Mouse (Mus musculus) CD8-positive naive resting alpha-beta T cell, adult 2 months (primary cell): ENCODE data around the gene Polg2.
"Not testable (repeated sequence)": the region's sequence is repeated elsewhere in the genome, so short reads cannot be mapped to it uniquely, and the experiment has no call there.

ENCODE experiments used
- DNase-seq, 2 experiments: peaks; one replicate each; pipeline ENCODE4 v3.0.0; 2022; ENCODE audit warnings: low read depth in 2 of 2, low spot score in 2 of 2

Polg2 gene

DNA sequence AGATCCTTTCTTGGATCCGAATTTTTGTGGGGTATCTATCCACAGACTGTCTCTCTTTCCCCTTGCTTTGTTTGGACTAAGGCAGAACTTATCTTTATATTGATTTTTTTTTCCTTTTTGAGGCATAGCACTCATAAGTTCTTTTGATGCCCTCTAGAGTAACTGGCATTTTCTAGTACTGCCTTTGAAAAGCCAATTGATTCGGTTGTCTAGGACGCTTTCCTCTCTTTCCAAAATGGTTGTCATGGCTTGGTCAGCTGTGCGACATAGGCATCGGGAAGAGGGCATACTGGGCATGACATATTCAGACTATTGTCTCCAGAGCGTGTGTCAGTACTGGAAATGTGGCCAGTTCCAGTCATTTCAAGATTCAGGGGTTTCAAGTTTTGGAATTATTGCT, 10.3 kb upstream of the Polg2 start:
- DNase-seq = no peak

DNA sequence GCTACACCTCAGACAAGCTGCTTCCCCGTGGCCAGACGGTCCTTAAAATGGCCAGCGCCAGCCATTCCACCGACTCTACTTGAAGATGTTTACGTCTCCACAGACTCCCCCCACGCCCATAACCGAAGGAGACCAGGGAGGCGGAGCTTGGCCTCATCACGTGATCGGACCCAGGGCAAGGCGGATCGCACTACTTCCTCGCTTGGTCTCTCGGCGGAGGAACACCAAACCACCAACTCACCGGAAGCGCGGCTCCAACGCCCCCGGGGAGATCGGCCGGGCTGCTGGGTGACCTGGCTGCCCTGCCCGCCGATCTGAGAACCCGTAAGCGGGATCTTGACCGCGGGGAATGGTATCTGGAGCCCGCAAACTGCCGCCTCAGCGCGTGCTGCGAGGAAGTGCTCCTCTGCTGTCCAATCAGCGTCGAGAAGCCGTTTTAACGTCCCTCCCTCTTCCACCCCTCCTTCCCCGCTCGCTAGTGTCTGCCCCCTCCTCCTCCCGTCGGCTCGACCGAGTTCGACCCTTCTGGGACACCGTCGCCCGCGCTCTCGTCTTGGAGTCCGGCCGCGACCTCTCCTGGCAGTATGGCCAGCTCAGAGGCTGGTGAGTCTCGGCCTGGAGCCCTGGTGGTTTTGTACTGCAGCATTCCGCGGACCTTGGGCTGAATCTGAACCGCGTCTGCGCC, 9.6 kb upstream of the Polg2 start, which contains the start of the genes Ddx5 and Cep95:
TSS of gene Ddx5 (minus strand) at position 411 of the 685 bp plus-strand sequence.
TSS of gene Cep95 (plus strand) at position 478 of the 685 bp plus-strand sequence.
- peak; percentile 97 to 99 for DNase-seq

DNA sequence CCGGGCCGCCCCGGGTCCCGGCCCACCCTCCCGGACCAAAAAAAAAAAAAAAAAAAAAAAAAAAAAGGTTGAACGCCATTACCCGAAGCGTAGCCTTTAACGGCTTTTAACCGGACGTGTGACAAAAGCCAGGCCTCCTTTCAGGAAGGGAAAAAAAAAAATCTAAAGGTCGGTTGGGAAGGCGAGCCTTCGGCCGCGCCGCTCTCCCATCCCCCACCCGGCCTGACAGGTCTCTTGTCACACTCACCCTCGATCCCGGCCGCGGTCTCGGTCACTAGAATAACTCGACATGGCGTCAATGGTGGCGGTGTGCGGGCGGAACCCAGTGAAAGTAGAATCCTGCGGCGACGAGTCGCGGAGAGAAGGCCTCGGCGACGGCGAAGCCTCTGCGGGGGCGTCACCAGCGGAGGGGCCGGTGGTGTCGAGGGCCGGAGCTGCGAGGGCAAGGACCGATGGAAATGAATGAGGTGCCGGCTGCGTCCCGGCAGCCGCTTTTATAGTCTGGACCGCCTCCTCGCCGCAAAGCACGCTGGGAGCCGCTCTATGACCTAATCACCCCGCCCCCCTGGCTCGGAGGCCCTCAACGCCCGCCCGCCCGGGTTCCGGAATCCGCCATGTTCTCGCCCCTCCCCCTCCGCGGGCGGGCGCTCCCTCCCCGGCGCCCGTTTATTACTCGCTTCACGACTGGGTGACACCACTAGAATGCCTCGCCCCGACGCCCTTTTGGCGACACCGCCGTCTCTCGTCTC, 8.9 kb upstream of the Polg2 start:
- DNase-seq = peak; percentile 99

DNA sequence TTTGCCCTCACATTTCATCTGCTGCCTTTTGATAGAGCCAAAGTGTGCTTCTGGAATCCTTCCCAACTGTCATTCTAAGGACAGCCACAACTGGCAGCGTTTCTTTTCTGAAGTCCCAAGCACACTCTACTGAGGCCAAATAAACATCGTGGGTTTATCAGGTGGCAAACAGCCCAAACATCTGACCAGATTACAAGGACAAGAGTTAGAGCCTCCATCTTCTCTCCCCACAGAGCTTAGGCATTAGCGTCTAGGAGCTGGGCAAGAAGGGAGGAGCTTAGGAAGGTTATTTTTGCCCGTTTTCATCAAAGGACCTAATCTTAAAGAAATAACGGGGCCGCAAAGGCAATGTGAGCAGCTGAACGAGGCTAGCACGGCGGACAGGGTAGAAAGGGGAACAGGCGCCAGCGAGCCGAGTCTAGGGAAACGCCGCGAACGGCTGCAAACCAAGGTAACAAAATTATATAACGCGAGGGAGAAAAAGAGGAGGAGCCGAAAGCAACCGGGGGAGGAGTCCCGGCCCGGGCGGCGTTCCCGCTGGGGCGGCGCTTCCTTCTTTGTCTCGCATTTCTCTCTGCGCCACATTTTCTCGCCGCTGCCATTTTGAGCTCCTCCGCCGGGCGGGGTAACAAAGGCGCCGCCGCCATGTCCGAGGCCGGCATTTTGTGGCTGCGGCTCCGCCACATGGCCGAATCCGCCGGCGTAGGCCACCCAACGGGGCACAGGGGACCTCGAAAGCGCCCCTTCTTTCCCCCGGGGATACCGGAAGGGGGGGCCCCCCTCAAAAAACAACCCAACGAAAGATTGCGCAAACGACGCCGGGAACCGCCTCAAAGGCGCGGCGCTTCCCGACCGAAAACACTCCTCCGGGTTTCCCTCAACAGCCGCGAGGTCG, 8.0 kb upstream of the Polg2 start:
- DNase-seq = peak; percentile 75 to 78

DNA sequence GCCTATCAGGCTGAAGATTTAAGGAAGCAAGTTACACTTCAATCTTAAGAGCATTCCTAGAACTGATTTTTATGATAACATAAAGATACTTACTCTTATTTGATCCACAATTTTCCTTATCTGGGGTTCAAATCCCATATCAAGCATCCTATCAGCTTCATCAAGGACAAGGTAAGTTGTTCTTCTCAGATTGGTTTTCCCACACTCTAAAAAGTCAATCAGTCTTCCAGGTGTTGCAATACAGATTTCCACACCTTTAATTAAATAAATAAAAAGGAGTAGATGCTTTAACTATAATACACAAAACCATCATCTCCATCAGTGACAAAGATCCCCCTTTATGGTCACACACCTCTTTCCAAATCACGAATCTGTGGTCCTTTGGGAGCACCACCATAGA, 5.7 kb upstream of the Polg2 start:
- DNase-seq = no peak

DNA sequence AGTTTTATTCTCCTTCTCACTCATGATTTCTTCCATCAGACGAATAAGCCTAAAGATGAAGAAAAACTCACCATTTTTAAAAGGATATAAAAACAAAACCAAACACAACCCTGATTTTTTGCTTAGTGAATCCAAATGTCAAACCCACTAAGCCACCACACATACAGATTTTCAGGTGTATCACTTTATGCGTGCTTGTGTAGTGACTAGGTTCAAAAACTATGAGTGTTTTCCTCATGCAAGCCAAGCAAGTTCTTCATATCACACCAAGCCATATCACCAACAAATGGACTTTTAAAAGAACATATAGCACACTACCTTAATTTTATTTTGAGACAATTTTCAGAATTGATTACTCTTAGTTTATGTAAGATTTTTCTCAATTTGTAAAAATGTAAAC, 5.1 kb upstream of the Polg2 start:
- DNase-seq = no peak

DNA sequence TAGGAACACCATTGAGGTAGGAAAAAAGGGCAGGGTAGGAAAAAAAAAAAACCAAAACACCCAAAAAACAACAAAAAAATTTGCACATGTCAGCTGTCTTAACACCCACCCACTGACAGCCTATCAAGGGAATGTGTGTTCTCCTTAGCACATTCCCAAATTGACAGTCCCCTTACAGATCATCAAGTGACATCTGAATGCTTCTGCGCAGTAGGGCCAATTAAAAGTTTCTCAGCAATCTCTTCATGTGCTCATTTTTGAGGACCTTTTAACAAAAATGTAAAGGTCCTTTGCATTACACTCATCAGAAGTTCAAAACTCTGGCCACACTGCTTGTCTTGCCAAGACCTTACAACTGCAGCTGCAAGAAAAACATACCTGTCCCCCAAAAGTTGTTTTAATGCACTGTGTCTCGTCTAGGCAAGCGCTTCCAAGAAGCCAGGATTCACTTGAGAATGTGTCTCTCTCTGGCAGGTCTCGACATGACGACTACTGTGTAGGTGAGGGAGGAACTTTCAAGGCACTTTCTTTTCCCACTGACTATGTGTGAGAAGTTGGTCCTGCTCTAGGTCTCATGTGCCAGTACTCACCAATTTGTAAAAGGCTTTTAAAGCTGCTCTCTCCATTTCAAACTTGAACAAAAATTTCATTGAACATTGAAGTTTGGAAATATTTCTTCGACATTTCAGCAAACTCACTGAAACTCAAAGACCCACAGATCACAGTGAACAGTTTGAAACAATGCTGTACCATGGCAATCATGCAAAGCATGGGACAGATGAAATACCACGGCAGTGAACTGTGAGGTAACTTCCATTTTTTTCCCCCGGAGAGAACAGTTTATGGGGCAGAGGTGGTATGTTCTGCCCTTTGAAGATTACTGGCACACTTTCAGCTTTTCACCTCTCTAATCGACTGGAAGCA, 3.8 kb upstream of the Polg2 start:
- DNase-seq = no peak

DNA sequence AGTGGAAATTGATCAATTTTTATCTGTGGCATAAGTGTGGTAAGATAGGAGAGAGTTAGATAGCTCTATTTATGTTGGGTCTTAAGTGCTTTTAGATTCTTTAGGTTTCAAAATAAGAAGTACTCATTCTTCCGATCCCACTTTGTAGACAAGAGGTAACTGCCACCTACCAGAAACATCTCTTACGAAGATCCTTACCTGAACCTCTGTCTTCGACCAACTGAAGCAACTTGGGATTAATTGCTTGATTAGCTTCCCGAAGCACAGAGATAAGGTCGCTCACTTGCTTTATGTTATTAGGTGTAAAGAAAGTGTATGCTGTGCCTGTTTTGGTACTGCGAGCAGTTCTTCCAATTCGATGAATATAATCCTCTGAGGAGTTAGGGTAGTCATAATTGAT, 2.9 kb upstream of the Polg2 start:
- DNase-seq = not testable (repeated sequence)

DNA sequence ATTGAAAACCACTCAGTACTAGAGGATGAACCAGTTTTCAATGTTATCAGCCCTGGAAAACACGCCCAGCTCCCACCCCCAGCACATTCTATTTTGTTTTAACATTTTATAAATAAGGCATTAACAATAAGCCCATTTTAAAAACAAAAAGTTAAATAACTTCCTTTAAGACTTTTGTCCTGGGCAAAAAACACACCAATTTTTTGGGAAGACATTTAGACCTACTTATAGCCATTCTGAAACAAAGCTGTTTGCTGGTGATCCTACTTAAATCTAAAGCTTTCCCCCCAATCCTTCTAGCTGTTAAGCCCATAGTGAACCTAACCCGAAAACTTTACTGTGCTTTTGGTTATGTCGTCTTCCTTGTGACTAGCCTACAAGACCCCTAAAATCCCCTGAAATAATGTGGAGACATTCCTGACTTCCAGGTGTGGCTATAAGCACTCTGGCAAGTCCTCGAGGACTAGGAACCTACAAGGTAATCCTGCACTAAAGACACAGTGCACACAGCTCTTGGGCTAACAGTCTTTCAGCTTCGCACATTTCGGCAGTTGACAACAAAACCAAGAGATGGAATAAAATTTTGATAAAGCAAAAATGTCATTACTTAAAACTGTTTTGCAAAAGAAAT, 1.4 kb upstream of the Polg2 start:
- DNase-seq = no peak

DNA sequence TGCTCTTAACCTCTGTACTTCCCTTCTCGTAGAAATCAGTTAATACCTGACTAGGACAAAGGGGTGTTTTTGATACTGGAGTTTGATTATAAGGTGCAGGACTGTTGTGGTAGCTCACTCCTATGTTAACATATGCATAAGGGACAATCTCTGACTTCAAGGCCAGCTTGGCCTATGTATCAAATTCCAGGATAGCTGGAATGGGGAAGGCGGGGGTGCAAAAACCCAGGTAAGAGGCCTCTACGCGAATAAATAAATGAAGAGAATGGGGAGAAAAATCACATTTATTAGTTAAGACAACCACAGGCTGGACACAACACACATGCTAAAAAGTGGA, 720 bp upstream of the Polg2 start:
- DNase-seq = no peak

DNA sequence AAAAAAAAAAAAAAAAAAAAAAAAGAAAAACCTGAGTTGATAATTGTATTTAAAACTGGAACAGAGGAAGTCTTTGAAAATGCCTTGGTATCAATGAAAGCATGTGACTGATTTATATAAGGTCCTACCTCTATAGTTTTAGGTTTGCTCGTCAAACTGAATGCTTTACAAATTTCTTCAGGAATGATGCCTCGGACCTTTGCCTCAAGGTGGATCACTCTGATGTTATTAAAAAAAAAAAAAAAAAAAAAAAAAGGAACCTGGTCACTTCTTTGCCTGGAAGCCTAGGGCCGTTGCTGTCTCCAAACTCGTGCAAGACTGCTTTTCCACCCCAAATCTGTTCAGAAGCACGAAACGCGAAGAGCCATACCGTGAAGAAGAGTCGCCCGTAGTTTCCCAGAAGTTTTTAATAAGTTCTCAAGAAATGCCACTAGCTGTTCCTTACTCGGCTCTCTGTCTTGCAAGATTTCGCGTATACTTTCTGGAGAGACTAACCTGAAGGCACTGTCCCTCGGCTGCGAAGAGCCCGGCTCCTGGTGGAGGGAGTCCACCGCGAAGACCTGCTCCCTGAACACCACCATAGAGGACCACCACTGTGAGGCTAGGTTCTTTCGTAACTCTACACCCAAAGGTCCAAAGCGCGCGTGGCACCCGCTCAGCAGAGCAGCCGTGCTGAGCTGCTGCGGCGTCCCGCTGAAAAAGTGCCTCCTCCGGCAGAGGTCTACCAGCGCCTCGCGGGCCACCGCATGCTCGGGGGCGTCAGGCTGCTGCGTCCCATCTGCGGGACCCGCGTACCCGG, 549 bp downstream of the Polg2 start:
- no peak for DNase-seq

DNA sequence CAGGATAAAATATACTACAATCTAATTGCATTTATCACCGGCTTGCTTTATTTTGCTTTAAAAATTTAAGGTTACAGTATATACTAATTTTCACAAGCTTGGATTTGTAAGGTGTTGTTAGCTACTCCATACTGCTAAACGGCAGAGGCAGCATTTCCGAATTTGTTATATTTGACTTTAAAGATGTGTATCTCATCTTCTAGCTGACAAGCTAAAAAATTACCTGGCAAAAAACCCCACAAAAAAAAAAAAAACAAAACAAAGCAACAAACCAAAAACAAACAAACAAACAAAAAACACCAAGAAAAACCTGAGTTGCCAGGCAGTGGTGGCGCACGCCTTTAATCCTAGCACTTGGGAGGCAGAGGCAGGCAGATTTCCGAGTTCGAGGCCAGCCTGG, 1.2 kb downstream of the Polg2 start:
- no peak for DNase-seq

DNA sequence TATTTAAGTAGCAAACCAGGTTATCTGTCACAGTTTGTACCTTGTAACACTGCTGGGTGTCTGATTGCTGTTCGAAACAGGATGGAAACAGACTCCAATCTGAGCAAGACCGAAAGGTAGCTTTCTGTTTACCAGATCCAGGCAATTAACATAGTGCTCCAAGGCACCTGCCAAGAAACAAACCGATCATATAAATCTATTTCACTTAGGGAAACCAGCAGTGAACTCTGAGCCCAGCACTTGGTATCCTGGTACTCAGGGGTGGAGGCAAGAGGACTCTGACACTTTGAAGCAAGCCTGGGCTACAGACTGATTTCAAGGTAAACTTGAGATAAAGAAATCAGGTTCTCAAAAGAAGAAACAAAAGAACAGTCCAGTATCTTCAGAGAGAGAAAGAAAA, 1.9 kb downstream of the Polg2 start:
- DNase-seq = no peak

DNA sequence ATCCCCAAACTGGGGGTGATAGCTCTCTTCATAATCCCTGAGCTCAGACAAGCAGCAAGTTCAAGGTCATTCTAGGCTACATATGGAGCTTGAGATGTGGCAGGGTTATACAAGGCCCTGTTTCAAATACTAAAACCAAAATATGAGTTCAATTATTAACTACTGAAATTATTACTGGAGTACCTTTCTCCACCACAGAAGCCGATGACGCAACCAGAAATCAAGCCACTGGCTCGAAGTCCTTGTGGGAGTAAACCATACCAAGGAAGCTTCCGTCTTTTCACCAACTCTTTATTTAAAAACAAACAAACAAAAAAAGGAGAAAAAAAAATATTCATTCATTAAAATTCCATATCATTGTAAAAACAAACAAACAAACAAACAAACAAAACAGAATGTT, 2.4 kb downstream of the Polg2 start:
- DNase-seq = no peak

DNA sequence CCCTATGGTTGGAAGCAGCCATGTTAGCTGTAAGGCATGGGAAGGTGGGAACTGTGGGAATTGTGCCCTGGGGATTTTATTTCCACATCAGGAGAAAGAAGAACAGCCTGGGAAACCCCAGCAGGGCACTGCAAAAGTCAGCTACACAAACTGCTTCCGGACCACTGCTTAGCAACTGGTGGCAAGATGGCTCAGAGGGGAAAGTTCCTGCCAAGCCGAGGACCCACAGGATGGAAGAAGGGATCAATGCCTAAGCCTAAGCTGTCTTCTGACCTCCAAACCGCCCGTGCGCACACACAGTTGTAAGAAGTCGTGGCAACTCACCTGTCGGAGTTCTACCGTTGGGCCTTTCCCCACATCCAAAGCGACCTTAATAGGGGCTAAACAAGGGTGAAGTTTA, 6.3 kb downstream of the Polg2 start:
- DNase-seq = no peak

DNA sequence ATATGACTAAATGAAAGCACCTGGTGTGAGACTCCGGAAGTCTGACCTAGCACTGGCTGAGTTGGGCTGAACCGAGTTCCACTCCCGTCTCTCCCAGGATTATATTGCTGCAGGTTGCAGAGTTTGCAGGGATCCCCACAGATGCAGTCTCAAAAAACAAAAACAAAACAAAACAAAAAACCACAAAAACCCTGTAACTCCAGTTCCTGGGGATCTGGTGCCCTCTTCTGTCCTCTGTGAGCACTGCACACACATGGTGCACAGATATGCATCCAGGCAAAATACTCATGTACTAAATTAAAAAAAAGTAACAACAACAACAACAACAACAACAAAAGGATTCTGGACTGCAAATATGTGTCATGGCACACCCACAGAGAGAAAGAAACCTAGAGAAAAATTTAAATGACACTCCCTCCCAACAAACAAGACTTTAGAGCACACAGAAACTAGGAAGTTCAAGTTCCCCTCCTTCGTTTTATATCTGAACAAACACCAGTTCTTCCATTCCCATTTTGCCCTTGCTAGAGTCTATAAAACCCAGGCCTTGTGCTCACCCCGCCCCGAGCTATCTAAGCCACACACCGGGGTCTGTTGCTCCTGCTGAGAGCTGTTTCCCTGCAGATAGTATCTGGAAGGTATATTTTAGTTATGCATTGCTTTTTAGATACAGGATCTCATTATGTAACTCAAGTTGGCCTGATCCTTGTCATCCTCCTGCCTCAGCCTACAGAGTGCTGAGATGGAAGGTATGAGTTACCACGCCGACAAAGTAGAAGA, 9.0 kb downstream of the Polg2 start:
- DNase-seq = peak in 1 of 2 experiments; percentile 64

DNA sequence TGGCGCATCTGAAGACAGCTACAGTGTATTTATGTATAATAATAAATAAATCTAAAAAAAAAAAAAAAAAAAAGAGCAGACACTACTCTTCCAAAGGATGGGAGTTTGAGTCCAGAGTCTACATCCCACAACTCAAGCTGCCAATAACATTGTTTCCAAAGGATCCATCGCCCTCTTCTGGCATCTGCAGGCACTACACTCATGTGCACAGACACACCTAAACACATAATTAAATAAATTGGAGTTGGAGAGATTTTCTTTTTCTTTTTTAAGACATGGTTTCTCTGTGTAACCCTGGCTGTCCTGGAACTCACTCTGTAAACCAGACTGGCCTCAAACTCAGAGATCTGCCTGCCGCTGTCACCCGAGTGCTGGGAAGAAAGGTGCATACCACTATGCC, 11.8 kb downstream of the Polg2 start:
- DNase-seq = no peak

DNA sequence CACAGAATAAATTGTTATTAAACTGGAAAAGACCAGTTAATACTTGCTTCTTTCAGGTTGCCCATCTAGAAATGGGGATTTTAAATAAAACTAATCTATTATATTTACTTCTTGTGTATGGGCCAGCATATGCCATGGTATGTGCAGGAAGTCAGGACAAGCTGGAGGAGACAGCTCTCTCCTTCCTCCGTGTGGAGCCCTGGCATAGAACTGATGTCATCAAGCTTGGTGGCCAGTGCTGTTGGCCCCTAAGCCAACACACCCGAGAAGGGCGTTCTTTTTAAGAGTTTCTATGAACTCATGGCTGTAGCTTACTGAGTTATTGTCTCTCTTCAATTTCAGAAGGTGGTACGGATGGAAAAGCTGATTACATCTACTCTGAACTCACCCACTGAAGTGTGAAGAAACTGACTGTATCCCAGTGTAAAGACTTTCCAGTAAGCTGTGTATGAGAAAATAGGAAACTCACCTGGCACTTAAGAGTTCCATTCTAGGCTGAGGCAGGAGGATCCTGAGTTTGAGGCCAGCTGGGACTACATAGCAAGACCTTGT, 12.7 kb downstream of the Polg2 start:
- no peak for DNase-seq
